ENCODE assay signal across 10 mouse cellular contexts in genomic region chr19:40754311-40754710, GRCm38 (mm10). TPM values are rescaled to one million over a fixed set of nuclear protein-coding genes. Genes with fewer than 3 reads are reported as not detected.
DNase-seq lines count a peak whose midpoint lies in the region; ATAC-seq and TF ChIP-seq lines count a peak whose summit lies in the region.
"Had no signal": no experiment of that assay in that cellular context is flagged by ENCODE, and none has a peak within 500 bp of the region (broad histone marks: within the 10 kb centered on the region; RNA-seq: fewer than 3 reads in every experiment).

No protein-coding gene starts in this region.

- TF ChIP-seq CTCF in cerebellum, adult 2 months (IDR thresholded peaks at IDR 0.05; ENCODE audit: borderline replicate concordance, insufficient read depth, low read depth, low read length) = peak; percentile 28; the same call in 1 of the 2 replicates

- no peak overlapping the region for H3K27ac ChIP-seq in cerebellum, adult 2 months (ENCODE audit: insufficient read depth, low read length)
- H3K27ac ChIP-seq in liver, embryonic 12.5 days = no peak overlapping the region
- no peak overlapping the region for H3K27ac ChIP-seq in liver, embryonic 13.5 days

- H3K4me2 ChIP-seq in liver, embryonic 12.5 days = no peak overlapping the region
- no peak overlapping the region for H3K4me2 ChIP-seq in liver, embryonic 13.5 days

- ATAC-seq in liver, embryonic 12.5 days = no peak
- no peak for ATAC-seq in liver, embryonic 13.5 days (ENCODE audit: low read depth)

- H3K9ac ChIP-seq in liver, embryonic 12.5 days = no peak overlapping the region
- H3K9ac ChIP-seq in liver, embryonic 13.5 days = no peak overlapping the region

- H3K27me3 ChIP-seq in cerebellum, adult 2 months (ENCODE audit: control insufficient read depth, insufficient read depth, low read length) = no peaks in the 10 kb centered on the region; the same call in 1 of the 2 replicates
- H3K27me3 ChIP-seq in liver, embryonic 12.5 days (replicated peaks) = 0 out of 2 replicates have a peak, but pooled peaks cover 2% of the 10 kb centered on the region
- no peaks in the 10 kb centered on the region for H3K27me3 ChIP-seq in liver, embryonic 13.5 days

- H3K9me3 ChIP-seq in liver, embryonic 12.5 days (replicated peaks) = no peaks in the 10 kb centered on the region
- H3K9me3 ChIP-seq in liver, embryonic 13.5 days (replicated peaks) = no peaks in the 10 kb centered on the region

- TF ChIP-seq POLR2A in cerebellum, adult 2 months (IDR thresholded peaks at IDR 0.05; ENCODE audit: borderline replicate concordance, insufficient read depth, low read length) = no peak

- no peak overlapping the region for H3K4me3 ChIP-seq in cerebellum, adult 2 months (replicated peaks; ENCODE audit: insufficient read depth, low read depth, low read length)
- H3K4me3 ChIP-seq in liver, embryonic 12.5 days = no peak overlapping the region
- H3K4me3 ChIP-seq in liver, embryonic 13.5 days (replicated peaks) = no peak overlapping the region

- H3K4me1 ChIP-seq in cerebellum, adult 2 months (ENCODE audit: control insufficient read depth, insufficient read depth, low read length) = no peaks in the 10 kb centered on the region
- peaks cover 24% of the 10 kb centered on the region for H3K4me1 ChIP-seq in liver, embryonic 12.5 days
- peaks cover 11% of the 10 kb centered on the region for H3K4me1 ChIP-seq in liver, embryonic 13.5 days (replicated peaks)

- WGBS in cerebellum, adult 2 months = 94% methylated on average over 2 of the region's 2 CpGs
- WGBS in liver, embryonic 12.5 days (ENCODE audit: insufficient replicate concordance) = 55% methylated on average over 2 of the region's 2 CpGs
- WGBS in liver, embryonic 13.5 days (ENCODE audit: insufficient replicate concordance) = 67% methylated on average over 2 of the region's 2 CpGs

- H3K36me3 ChIP-seq in liver, embryonic 12.5 days = no peaks in the 10 kb centered on the region
- no peaks in the 10 kb centered on the region for H3K36me3 ChIP-seq in liver, embryonic 13.5 days

- no peak for DNase-seq in cerebellum, adult 2 months
- DNase-seq in cerebellum, adult 9-10 months = no peak
- DNase-seq in liver = peak; percentile 82
- peak; percentile 55 for DNase-seq in c-Kit-positive CD71-negative TER-119-negative erythroid progenitor cells, embryonic 14.5 days (ENCODE audit: low read depth)
- DNase-seq in liver, embryonic 13.5 days = peak; percentile 54
- peak; percentile 76 to 87 for DNase-seq in spleen, postnatal 10 days (ENCODE audit: low spot score in 2 of 2)
- no peak for DNase-seq in right cerebral cortex, adult 18-20 months

RNA-seq across cellular contexts. Expression of gene Cc2d2b, which starts 5.8 kb away (rescaled TPM):
- 0.07 TPM in 1 of 2 replicates, not detected in the other for polyA plus RNA-seq in cerebellum, adult 2 months (2012; rRNA removed)
- polyA plus RNA-seq in liver, embryonic 12.5 days (2016; fragmentation: Nextera tagmentation; extraction: Ambion mirVana) = 2.2 and 3.1 TPM in 2 replicates
- polyA plus RNA-seq in liver, embryonic 13.5 days (2015; fragmentation: Nextera tagmentation; extraction: Ambion mirVana) = 1.3 and 1.7 TPM in 2 replicates
- polyA plus RNA-seq: C2C12; heart, embryonic 16.5 days had no signal

Comparison
In these comparisons a context has a peak if more than half of its experiments do, and no peak if none do; other contexts are left out.
1. DNase-seq: peak in liver (single experiment), c-Kit-positive CD71-negative TER-119-negative erythroid progenitor cells, embryonic 14.5 days (single experiment), liver, embryonic 13.5 days (single experiment) and spleen, postnatal 10 days (2 of 2); none in cerebellum, adult 2 months (0 of 2), cerebellum, adult 9-10 months (single experiment) and right cerebral cortex, adult 18-20 months (single experiment).